Mouse (Mus musculus): ENCODE measurements around the gene Amigo2.
"Not testable (repeated sequence)": the region's sequence is repeated elsewhere in the genome, so short reads cannot be mapped to it uniquely, and the experiment has no call there.

The Amigo2 gene

GRCm38 (mm10) chr15:97246256-97246655 is 831 bp downstream of the Amigo2 start:
- CTCF ChIA-PET, result interaction anchor here in 3 of 4 experiments (0.6 to 2.7 kb wide), 5 partner anchors 10 to 419 kb away, joined by 3 to 7 read pairs (median 6); no protein-coding TSS in a partner anchor
- POLR2A ChIA-PET, result interaction anchor here in 3 of 4 experiments (0.7 to 1.4 kb wide), 5 partner anchors 10 to 616 kb away, joined by 3 to 7 read pairs (median 3); no protein-coding TSS in a partner anchor

GRCm38 (mm10) chr15:97245392-97245791 is 1.7 kb downstream of the Amigo2 start:
- ChIA-PET CTCF (interaction anchor here in 2 of 4 experiments (0.8 to 1.6 kb wide), 2 partner anchors 9 to 420 kb away, joined by 3 to 7 read pairs; no protein-coding TSS in a partner anchor), POLR2A (interaction anchor here in 1 of 4 experiments (0.7 to 1.4 kb wide), 2 partner anchors 9 to 71 kb away, joined by 3 to 7 read pairs; no protein-coding TSS in a partner anchor)

- ChIA-PET POLR2A (interaction anchor here in 1 of 4 experiments (1.6 kb wide), 1 partner anchor 9 kb away, joined by 7 read pairs; no protein-coding TSS in a partner anchor), CTCF (interaction anchor here (0.5 to 3.5 kb wide), 23 partner anchors 9 to 430 kb away, joined by 3 to 41 read pairs (median 4); partner anchors contain the start of gene Pced1b (in 1 of the 4))
Observed at GRCm38 (mm10) chr15:97236943-97237342, 10.1 kb downstream of the Amigo2 start.

GRCm38 (mm10) chr15:97235183-97235582 is 11.9 kb downstream of the Amigo2 start:
- CTCF ChIA-PET, result interaction anchor here (0.5 to 3.5 kb wide), 19 partner anchors 12 to 729 kb away, joined by 3 to 41 read pairs (median 4); partner anchors contain the start of gene Tmem106c (in 1 of the 4)
- POLR2A ChIA-PET, result interaction anchor here in 2 of 4 experiments (0.6 to 1.6 kb wide), 4 partner anchors 11 to 206 kb away, joined by 3 to 7 read pairs (median 4); no protein-coding TSS in a partner anchor

DNA sequence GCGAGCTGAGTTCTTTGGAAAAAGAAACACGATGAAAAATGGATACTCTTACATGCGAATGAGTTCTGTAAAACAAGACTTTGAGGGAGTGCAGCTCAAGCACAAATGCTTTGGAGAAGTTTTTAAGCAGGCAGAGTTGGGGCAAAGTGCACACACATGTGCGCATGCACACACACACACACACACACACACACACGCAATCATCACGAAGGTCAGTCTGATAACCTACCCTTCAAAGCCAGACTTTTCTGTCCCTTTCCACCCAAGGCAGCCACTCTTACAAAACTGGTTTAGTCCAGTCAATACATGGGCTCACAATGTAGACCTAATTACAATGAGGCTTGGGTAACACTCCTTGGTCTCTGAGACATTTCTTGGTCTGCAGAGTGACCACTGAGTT is 13.0 kb downstream of the Amigo2 start:
- ChIA-PET POLR2A (interaction anchor here in 1 of 4 experiments (0.6 kb wide), 1 partner anchor 738 kb away, joined by 6 read pairs; no protein-coding TSS in a partner anchor), CTCF (interaction anchor here in 3 of 4 experiments (0.6 to 3.5 kb wide), 7 partner anchors 22 to 433 kb away, joined by 3 to 41 read pairs (median 8); no protein-coding TSS in a partner anchor)

- POLR2A ChIA-PET, result no interaction called here
- CTCF ChIA-PET, result no interaction called here
Observed at GRCm38 (mm10) chr15:97229494-97230077, 17.5 kb downstream of the Amigo2 start.

DNA sequence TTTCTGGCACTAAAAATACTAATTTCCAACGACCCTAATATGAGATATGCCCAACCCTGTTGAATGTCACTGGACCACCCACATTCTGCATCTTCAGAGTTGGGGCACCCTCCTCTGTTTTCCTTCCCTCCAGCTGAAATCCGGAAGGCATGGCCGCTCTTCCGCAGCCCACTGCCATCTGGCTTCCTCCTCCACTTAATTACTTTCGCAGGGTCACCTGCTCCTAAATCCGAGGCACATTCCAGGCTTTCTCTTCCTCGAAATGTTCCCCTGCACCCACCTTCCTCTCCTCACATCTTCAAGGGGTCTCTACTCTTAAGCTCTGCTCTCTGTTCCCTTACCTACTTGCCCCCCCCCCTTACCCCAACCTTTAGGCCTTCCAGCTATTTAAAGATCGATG is 23.1 kb downstream of the Amigo2 start:
- CTCF ChIA-PET, result no interaction called here
- POLR2A ChIA-PET, result interaction anchor here in 2 of 4 experiments (0.6 kb wide), 2 partner anchors 80 to 565 kb away, joined by 3 to 4 read pairs; no protein-coding TSS in a partner anchor

GRCm38 (mm10) chr15:97223431-97223830 is 23.7 kb downstream of the Amigo2 start:
- ChIA-PET POLR2A (no interaction called here), CTCF (no interaction called here)

DNA sequence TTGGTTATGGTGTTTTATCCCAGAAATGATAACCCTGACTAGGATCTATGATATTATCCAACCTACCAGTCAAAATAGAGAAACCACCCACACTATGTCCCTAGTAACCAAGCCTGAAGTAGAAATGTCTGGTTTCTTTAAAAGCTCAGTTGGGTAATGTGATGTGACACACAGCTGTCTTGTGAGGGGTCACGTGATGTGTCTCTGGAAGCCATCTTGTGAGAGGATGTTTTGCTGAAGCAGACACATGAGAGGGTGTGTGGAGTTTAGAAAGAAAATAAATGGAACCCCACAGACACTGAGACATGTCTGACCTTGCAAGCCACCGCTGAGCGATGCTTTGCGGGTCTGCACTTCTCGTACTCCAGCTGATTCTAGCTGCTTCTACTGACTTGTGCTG is 30.2 kb downstream of the Amigo2 start:
- POLR2A ChIA-PET, result interaction anchor here in 1 of 4 experiments (1.0 to 1.4 kb wide), 2 partner anchors 11 to 49 kb away, joined by 3 read pairs; no protein-coding TSS in a partner anchor
- CTCF ChIA-PET, result interaction anchor here in 1 of 4 experiments (0.8 kb wide), 1 partner anchor 280 kb away, joined by 3 read pairs; no protein-coding TSS in a partner anchor

DNA sequence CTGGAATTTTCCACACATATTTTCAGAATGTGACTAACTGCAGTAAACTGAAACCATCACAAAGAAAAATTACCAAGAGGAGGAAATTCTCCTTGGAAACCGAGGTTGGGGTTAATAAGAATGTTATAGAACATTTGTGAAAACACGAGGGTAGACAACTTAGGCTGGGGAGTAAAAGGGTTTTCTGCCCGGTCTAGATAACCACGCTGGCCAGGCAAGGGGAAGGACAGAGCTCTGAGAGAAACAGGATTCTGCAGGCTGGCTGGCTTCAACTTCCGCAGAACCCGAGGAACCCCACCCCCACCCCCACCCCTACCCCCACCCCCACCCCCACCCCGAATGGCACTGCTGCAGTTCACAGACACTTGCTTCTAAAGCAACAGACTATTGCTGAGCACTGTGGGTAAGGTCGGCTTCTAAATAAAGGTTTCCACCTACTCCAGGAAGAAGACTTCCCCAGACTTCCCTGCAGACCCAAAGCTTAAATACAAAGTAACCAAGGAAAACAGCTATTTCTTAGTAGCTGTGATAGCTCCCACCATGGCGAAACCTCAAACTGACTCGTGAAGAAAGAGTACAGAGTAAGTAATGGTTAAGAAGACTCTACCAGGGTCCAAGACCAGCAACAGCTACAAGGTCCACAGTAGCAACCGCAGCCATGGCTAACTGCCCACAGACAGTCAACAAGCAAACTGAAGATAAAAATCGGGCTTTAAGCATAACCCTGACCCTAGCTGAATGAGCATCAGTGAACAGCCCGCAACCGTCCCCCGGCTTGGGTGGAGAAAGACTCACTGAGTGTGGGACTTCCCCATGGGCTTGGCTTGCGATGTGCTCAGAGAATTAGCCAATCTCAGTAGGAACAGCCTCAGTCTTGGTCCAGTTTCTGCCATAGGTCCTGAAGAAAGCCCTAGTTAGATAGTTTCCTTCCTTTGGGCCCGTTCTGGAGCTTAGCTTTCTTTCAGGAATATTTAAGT is 34.3 kb downstream of the Amigo2 start:
- POLR2A ChIA-PET, result interaction anchor here in 1 of 4 experiments (1.0 kb wide), 1 partner anchor 48 kb away, joined by 3 read pairs; no protein-coding TSS in a partner anchor

DNA sequence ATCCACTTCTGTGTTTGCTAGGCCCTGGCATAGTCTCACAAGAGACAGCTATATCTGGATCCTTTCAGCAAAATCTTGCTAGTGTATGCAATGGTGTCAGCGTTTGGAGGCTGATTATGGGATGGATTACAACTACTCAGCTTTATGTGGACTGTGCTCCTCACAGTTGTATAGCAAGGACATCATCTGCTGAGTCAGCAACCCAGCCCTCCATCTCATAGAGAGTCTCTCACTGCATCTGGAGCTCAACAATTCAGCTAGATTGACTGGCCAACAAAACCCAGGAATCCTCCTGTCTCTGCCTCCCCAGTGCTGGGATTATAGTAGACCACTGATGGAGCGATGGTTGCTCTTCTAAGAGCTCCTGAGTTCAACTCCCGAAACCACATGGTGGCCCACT is 37.3 kb downstream of the Amigo2 start:
- POLR2A ChIA-PET, result not testable (repeated sequence)
- CTCF ChIA-PET, result interaction anchor here in 2 of 4 experiments (0.5 to 0.6 kb wide), 2 partner anchors 25 to 47 kb away, joined by 3 read pairs; no protein-coding TSS in a partner anchor

More for the DNA sequence above, 34.3 kb downstream of the Amigo2 start:
- CTCF ChIA-PET, result no interaction called here

DNA sequence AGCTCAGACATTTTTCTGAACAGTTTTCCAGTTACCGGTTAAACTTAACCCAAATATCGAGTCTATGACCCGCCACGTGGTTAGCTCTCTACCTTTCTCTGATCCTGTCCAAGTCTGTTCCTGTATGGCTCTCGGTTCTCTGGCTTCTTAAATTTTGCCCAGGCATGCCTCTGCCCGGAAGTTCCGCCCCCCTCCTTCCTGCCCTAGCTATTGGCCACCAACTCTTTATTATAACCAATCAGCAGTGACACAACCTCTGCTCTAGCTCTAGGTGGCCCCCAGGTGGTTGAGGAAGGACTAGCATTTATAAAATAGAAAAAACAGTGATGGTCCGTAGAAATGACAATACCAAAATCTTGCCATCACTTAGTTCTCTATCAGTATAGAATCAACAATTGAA is 40.6 kb downstream of the Amigo2 start:
- CTCF ChIA-PET, result interaction anchor here in 2 of 4 experiments (0.6 to 1.4 kb wide), 8 partner anchors 25 to 540 kb away, joined by 3 to 5 read pairs (median 3); no protein-coding TSS in a partner anchor

GRCm38 (mm10) chr15:97205776-97206175 is 41.3 kb downstream of the Amigo2 start:
- POLR2A ChIA-PET, result interaction anchor here in 3 of 4 experiments (0.6 to 1.4 kb wide), 7 partner anchors 11 to 284 kb away, joined by 3 read pairs; no protein-coding TSS in a partner anchor
- CTCF ChIA-PET, result interaction anchor here in 3 of 4 experiments (0.6 to 1.4 kb wide), 6 partner anchors 29 to 459 kb away, joined by 3 to 5 read pairs (median 4); no protein-coding TSS in a partner anchor

More for the DNA sequence above, 40.6 kb downstream of the Amigo2 start:
- POLR2A ChIA-PET, result interaction anchor here in 3 of 4 experiments (0.6 to 1.4 kb wide), 10 partner anchors 10 to 499 kb away, joined by 3 to 4 read pairs (median 3); no protein-coding TSS in a partner anchor

DNA sequence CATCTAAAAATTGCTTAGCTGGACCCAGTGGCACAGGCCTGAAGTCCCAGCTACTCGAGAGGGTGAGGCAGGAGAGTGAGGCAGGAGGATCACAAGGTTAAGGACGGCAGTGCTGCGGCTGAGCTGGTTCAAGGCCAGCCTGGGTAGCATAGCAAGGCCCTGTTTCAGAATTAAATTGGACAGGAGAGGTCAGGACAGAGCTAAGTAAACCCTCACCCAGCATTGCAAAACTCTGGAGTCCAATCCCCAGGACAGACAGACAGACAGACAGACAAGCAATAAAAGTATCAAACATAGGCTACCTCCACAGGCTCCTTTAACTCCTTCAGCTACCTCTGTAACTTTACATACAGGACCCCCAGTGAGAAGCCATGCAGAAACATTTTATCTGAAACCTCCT is 42.2 kb downstream of the Amigo2 start:
- POLR2A ChIA-PET, result interaction anchor here in 1 of 4 experiments (1.0 to 1.6 kb wide), 2 partner anchors 19 to 23 kb away, joined by 3 to 4 read pairs; no protein-coding TSS in a partner anchor
- CTCF ChIA-PET, result interaction anchor here in 1 of 4 experiments (0.6 to 1.2 kb wide), 2 partner anchors 27 to 459 kb away, joined by 3 read pairs; no protein-coding TSS in a partner anchor

- ChIA-PET CTCF (interaction anchor here in 2 of 4 experiments (1.0 to 2.4 kb wide), 5 partner anchors 39 to 468 kb away, joined by 3 to 10 read pairs (median 5); no protein-coding TSS in a partner anchor), POLR2A (interaction anchor here in 2 of 4 experiments (0.6 to 1.3 kb wide), 2 partner anchors 243 to 395 kb away, joined by 3 read pairs; no protein-coding TSS in a partner anchor)
Observed at GRCm38 (mm10) chr15:97196644-97197043, 50.4 kb downstream of the Amigo2 start.

DNA sequence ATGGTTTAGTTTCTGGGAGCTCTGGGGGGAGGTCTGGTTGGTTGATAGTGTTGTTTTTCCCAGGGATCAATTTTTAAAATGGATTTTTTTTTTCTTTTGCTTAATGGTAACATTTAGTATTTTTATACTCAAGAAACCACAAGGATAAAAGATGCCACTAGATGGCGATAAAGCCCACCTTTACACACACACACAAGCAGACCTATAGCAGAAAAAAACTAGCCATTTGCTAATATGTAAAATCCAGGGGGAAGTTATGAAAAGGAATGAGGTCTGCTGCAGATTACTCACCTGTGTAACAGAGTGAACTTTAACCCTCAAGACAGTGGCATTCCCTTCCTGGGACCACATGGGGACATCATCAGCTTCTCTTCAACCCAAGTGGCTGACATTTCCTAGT is 51.5 kb downstream of the Amigo2 start:
- CTCF ChIA-PET, result interaction anchor here in 2 of 4 experiments (0.6 to 2.4 kb wide), 6 partner anchors 40 to 567 kb away, joined by 3 to 10 read pairs (median 5); no protein-coding TSS in a partner anchor
- POLR2A ChIA-PET, result no interaction called here
